Mouse (Mus musculus): ENCODE data around the gene Arf1. TPM values are rescaled to one million over a fixed set of nuclear protein-coding genes. Genes with fewer than 3 reads are reported as not detected.

Gene Arf1
- polyA plus RNA-seq, 1 experiment from 2014 or later = 655 TPM

DNA sequence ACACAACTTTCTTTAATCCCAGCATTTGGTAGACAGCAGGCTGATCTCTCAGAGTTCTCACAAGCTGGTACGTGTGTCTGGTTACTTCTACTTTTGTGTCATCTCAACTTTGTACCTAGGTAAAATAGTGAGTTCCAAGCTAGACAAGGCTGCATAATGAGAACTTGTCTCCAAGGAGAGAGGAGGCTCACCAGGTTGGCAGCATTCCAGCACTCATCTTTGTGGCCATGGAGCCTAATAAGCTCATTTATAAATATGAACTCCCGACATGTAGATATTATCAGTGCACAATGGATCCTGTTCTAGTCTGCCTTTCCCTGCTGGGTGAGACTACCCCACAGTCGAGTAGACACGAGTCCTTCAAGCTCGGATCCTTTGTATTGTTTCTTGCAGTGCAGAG is 18.5 kb downstream of the Arf1 start:
- Histone ChIP-seq H3K27ac (ENCODE audit: low read length) (no peak overlapping the region), H3K36me3 (ENCODE audit: control insufficient read depth, insufficient read depth, low read length) (peaks cover 37% of the 10 kb centered on the region)
- 62% methylated on average over 5 of the region's 5 CpGs for WGBS

DNA sequence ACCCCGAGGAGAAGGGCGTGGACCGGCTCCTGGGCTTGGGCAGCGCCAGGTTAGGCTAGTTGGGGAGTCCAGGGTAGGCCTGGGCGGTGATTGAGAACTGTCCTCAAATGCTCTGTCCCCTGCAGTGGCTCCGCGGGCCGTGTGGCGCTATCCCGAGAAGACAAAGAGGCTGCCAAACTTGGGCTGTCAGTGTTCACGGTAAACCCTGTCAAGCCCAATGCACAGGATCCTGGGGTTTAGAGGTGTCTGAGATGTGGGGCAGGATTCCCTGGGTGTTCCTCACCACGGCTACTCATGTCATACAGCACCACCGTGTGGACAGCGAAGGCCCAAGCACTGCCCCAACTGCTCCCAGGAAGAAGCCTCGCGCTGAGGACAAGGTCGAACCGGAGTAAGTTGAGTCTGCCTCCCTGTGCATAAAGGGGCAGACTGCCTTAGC is 19.0 kb downstream of the Arf1 start:
- Histone ChIP-seq H3K27me3 (ENCODE audit: control insufficient read depth, insufficient read depth, low read length) (no peaks in the 10 kb centered on the region), H3K9ac (replicated peaks; ENCODE audit: low read depth, low read length) (0 out of 2 replicates have a peak overlapping the region, but pooled peaks have one; percentile 90), H3K4me3 (ENCODE audit: low read depth, low read length) (peak overlapping the region; percentile 90), H3K27ac (ENCODE audit: low read length) (peak overlapping the region; percentile 91; the same call in 1 of the 2 replicates), H3K4me2 (replicated peaks; ENCODE audit: low read depth, low read length) (peak overlapping the region; percentile 66), H3K9me3 (ENCODE audit: control insufficient read depth, low read depth, low read length) (no peaks in the 10 kb centered on the region), H3K36me3 (ENCODE audit: control insufficient read depth, insufficient read depth, low read length) (peaks cover 40% of the 10 kb centered on the region), H3K4me1 (ENCODE audit: control insufficient read depth, insufficient read depth, low read length) (peaks cover 5% of the 10 kb centered on the region; the same call in 1 of the 2 replicates)
- ATAC-seq (ENCODE audit: insufficient number of reproducible peaks, insufficient read depth, low FRiP score, low read depth) = peak; percentile 42
- WGBS = 7% methylated on average over 18 of the region's 18 CpGs

More for the DNA sequence above, 18.5 kb downstream of the Arf1 start:
- no peak for ATAC-seq (ENCODE audit: insufficient number of reproducible peaks, insufficient read depth, low FRiP score, low read depth)
- Histone ChIP-seq H3K4me1 (ENCODE audit: control insufficient read depth, insufficient read depth, low read length) (peaks cover 5% of the 10 kb centered on the region; the same call in 1 of the 2 replicates), H3K27me3 (ENCODE audit: control insufficient read depth, insufficient read depth, low read length) (no peaks in the 10 kb centered on the region), H3K4me2 (replicated peaks; ENCODE audit: low read depth, low read length) (peak overlapping the region; percentile 66; the same call in 1 of the 2 replicates), H3K9ac (replicated peaks; ENCODE audit: low read depth, low read length) (no peak overlapping the region), H3K4me3 (ENCODE audit: low read depth, low read length) (peak overlapping the region; percentile 90; the same call in 1 of the 2 replicates), H3K9me3 (ENCODE audit: control insufficient read depth, low read depth, low read length) (no peaks in the 10 kb centered on the region)

DNA sequence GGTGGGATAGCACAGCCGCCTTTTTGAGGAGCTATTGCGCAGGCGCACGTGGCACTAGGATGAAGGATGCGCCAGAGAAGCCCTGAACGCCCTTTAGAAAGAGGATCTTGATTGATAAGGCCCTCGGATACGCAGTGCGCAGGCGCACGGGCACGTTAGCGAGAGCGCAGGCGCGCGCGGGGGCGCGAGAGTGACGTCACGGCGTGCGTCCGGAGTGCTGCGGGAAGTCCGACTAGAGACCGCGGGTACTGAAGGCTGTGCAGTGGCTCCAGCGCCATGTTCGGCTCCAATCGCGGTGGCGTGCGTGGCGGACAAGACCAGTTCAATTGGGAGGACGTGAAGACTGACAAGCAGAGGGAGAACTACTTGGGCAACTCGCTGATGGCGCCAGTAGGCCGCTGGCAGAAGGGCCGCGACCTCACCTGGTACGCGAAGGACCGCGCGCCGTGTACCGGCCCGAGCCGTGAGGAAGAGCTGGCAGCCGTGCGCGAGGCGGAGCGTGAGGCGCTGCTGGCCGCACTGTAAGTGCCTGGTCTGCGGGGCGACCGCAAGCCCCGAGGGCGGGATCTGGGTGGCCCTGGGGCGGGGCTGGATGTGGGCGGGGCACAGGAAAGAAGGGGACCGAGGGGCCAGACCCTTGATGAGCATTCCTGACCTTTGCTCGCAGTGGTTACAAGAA is 19.8 kb downstream of the Arf1 start, which contains the start of gene 2310033P09Rik:
Gene 2310033P09Rik, plus strand, starts transcription at position 169 of the 679 bp plus-strand sequence.
- H3K4me2 ChIP-seq (replicated peaks; ENCODE audit: low read depth, low read length) = peak within 1 kb of the TSS; percentile 66
- peaks cover 40% of the 10 kb centered on the region for H3K36me3 ChIP-seq (ENCODE audit: control insufficient read depth, insufficient read depth, low read length)
- peak within 1 kb of the TSS; percentile 90 for H3K9ac ChIP-seq (replicated peaks; ENCODE audit: low read depth, low read length)
- H3K27ac ChIP-seq (ENCODE audit: low read length) = peak within 1 kb of the TSS; percentile 91
- no peaks in the 10 kb centered on the region for H3K27me3 ChIP-seq (ENCODE audit: control insufficient read depth, insufficient read depth, low read length)
- peak; percentile 86 for ATAC-seq (ENCODE audit: insufficient number of reproducible peaks, insufficient read depth, low FRiP score, low read depth)
- peak within 1 kb of the TSS; percentile 90 for H3K4me3 ChIP-seq (ENCODE audit: low read depth, low read length)
- H3K9me3 ChIP-seq (ENCODE audit: control insufficient read depth, low read depth, low read length) = no peaks in the 10 kb centered on the region
- under 1% methylated on average over 67 of the region's 67 CpGs for WGBS
- H3K4me1 ChIP-seq (ENCODE audit: control insufficient read depth, insufficient read depth, low read length) = peaks cover 5% of the 10 kb centered on the region; the same call in 1 of the 2 replicates

DNA sequence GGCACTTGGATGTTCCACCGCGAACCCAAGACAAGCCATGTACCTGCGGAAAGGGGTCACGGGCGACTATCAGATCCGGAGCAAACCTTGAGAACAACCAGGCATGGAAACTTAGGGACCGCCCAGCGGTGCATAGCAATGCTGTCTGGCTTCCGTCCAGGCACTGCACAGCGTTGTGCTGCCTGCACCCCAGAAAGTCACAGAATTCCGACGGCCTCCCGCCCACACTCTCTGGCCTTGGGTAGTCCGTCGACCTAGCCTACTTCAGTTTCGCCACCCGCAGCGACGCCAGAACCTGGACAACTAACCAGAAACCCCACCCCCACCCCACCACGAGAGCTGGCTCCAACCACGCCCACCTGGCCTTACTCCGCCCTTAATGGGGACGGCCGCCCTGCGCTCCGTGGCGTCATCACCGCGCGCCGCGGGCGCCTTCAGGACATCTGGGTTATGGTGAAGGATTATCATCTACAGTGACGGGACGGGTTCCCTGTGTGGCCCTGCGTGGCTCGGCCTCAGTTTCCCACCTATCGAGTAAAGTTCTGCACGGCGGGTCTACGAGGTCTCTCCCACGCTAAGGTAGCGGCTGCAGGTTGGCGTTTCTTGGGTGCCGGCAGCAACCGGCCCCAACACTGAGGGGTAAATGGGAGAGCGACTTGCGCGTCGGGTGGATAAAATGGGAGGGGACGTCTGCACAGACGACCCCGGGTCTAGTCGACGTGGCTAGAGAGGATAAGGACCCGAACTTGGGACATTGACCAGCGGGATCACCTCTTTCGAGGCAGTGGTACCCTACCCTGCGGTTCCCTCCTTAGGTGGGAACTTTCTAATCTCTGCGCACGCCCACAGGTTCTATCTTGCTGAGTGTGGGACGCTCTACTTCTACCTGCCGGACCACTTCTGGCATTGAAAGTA is 25.7 kb downstream of the Arf1 start, which contains the start of gene Mrpl55:
Gene Mrpl55, plus strand, starts transcription at position 406 of the 915 bp plus-strand sequence.
- peaks cover 16% of the 10 kb centered on the region; the same call in 1 of the 2 replicates for H3K36me3 ChIP-seq (ENCODE audit: control insufficient read depth, insufficient read depth, low read length)
- H3K27ac ChIP-seq (ENCODE audit: low read length) = peak within 1 kb of the TSS; percentile 34; the same call in 1 of the 2 replicates
- no peaks in the 10 kb centered on the region for H3K27me3 ChIP-seq (ENCODE audit: control insufficient read depth, insufficient read depth, low read length)
- H3K4me2 ChIP-seq (replicated peaks; ENCODE audit: low read depth, low read length) = peak within 1 kb of the TSS; percentile 86
- H3K4me3 ChIP-seq (ENCODE audit: low read depth, low read length) = peak within 1 kb of the TSS; percentile 55
- under 1% methylated on average over 63 of the region's 63 CpGs for WGBS
- H3K4me1 ChIP-seq (ENCODE audit: control insufficient read depth, insufficient read depth, low read length) = peaks cover 13% of the 10 kb centered on the region
- peak; percentile 89 for ATAC-seq (ENCODE audit: insufficient number of reproducible peaks, insufficient read depth, low FRiP score, low read depth)
- H3K9me3 ChIP-seq (ENCODE audit: control insufficient read depth, low read depth, low read length) = no peaks in the 10 kb centered on the region
- H3K9ac ChIP-seq (replicated peaks; ENCODE audit: low read depth, low read length) = peak within 1 kb of the TSS; percentile 53

DNA sequence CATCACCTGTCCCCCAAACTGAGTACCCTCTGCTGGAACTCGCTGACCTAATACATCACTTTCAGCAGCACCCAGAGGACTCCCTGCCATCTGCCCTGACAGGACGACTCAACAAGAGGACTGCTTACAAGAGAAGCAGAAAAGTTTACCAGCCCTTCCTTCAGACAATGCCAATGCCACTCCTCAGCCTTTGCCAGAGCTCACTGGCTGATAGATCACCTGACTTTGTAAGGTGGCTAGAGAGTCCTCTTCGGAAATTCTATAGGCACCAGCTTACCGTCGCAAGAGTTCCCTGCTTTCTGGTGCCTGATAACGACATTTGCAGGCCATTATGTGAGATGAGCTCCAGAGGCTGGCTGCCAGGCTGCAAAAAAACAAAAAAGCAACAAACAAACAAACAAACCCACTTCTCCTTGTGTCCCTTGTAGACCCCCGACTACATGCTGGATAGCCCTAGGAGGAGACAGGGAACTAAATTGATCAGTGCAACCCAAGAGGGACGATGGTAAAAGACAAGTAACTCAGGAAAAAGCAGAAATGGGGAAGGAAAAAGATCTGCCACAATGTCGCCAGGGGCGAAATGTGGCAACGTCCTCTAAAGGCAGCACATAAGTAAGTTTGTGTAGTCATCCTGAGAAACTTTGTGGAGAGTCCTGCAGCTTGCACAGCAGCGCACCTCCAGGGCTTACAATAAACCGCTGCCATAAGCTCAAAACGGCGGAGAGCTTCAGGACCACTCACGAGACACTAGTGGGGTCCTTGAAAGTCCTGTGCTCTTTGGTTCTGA is 26.7 kb downstream of the Arf1 start:
- no peak for ATAC-seq (ENCODE audit: insufficient number of reproducible peaks, insufficient read depth, low FRiP score, low read depth)
- Histone ChIP-seq H3K27ac (ENCODE audit: low read length) (peak overlapping the region; percentile 34; the same call in 1 of the 2 replicates), H3K36me3 (ENCODE audit: control insufficient read depth, insufficient read depth, low read length) (peaks cover 16% of the 10 kb centered on the region; the same call in 1 of the 2 replicates), H3K4me2 (replicated peaks; ENCODE audit: low read depth, low read length) (peak overlapping the region; percentile 78), H3K9me3 (ENCODE audit: control insufficient read depth, low read depth, low read length) (no peaks in the 10 kb centered on the region), H3K9ac (replicated peaks; ENCODE audit: low read depth, low read length) (peak overlapping the region; percentile 33), H3K4me1 (ENCODE audit: control insufficient read depth, insufficient read depth, low read length) (peaks cover 13% of the 10 kb centered on the region), H3K27me3 (ENCODE audit: control insufficient read depth, insufficient read depth, low read length) (no peaks in the 10 kb centered on the region), H3K4me3 (ENCODE audit: low read depth, low read length) (peak overlapping the region; percentile 55)
- 30% methylated on average over 16 of the region's 16 CpGs for WGBS

DNA sequence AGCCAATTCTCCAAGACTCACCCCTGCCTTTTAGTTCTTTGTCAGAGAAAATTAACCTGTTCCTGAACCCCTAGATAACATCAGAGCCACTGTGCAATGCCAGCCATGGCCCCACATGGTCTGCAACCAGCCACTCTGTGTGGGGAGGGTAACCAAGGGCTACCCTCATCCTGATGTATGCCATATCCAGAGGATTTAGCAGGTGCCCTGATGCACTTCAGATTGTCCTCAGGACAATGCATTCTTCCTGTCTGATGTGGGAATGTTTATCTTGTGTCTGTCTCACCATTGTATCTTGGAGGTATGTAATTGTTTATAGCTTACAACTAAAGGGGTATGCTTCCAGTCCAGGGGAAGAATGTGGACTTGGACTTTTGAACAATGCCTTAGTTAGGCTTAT is 31.8 kb downstream of the Arf1 start:
- Histone ChIP-seq H3K4me3 (ENCODE audit: low read depth, low read length) (no peak overlapping the region), H3K36me3 (ENCODE audit: control insufficient read depth, insufficient read depth, low read length) (no peaks in the 10 kb centered on the region; the same call in 1 of the 2 replicates), H3K9me3 (ENCODE audit: control insufficient read depth, low read depth, low read length) (no peaks in the 10 kb centered on the region), H3K4me2 (replicated peaks; ENCODE audit: low read depth, low read length) (no peak overlapping the region), H3K27me3 (ENCODE audit: control insufficient read depth, insufficient read depth, low read length) (no peaks in the 10 kb centered on the region), H3K4me1 (ENCODE audit: control insufficient read depth, insufficient read depth, low read length) (peaks cover 4% of the 10 kb centered on the region; the same call in 1 of the 2 replicates), H3K9ac (replicated peaks; ENCODE audit: low read depth, low read length) (no peak overlapping the region), H3K27ac (ENCODE audit: low read length) (no peak overlapping the region)
- no peak for ATAC-seq (ENCODE audit: insufficient number of reproducible peaks, insufficient read depth, low FRiP score, low read depth)

DNA sequence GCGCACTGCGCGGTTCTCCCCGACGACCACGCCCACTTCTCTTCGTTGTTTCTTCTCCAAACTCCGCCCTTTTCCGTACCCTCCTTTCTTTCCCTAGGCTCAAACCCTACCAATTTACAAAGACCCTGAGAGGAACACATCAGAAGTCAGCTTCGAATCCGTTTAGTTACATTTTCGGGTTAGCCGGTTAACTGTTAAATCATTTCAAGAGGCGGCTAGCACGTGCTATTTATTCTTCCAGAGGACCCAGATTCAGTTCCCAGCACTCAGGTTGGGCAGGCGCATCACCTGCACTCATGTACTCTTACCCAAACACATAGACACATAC is 36.0 kb downstream of the Arf1 start, which contains the start of gene Guk1:
Gene Guk1, minus strand, starts transcription at position 154 of the 328 bp plus-strand sequence.
- H3K27me3 ChIP-seq (ENCODE audit: control insufficient read depth, insufficient read depth, low read length) = no peaks in the 10 kb centered on the region
- H3K4me2 ChIP-seq (replicated peaks; ENCODE audit: low read depth, low read length) = peak within 1 kb of the TSS; percentile 70
- peaks cover 3% of the 10 kb centered on the region; the same call in 1 of the 2 replicates for H3K4me1 ChIP-seq (ENCODE audit: control insufficient read depth, insufficient read depth, low read length)
- ATAC-seq (ENCODE audit: insufficient number of reproducible peaks, insufficient read depth, low FRiP score, low read depth) = no peak
- H3K27ac ChIP-seq (ENCODE audit: low read length) = peak within 1 kb of the TSS; percentile 90
- peak within 1 kb of the TSS; percentile 66 for H3K4me3 ChIP-seq (ENCODE audit: low read depth, low read length)
- WGBS = 5% methylated on average over 13 of the region's 16 CpGs
- H3K9me3 ChIP-seq (ENCODE audit: control insufficient read depth, low read depth, low read length) = no peaks in the 10 kb centered on the region
- peak within 1 kb of the TSS; percentile 61 for H3K9ac ChIP-seq (replicated peaks; ENCODE audit: low read depth, low read length)
- no peaks in the 10 kb centered on the region for H3K36me3 ChIP-seq (ENCODE audit: control insufficient read depth, insufficient read depth, low read length)

Measured in stomach, embryonic 14.5 days (tissue).